Mouse (Mus musculus): ENCODE measurements around the gene Adgre1. TPM values are rescaled to one million over a fixed set of nuclear protein-coding genes. Genes with fewer than 3 reads are reported as not detected.

Gene Adgre1
- 4.6 and 8.5 TPM in 2 replicates for polyA plus RNA-seq (2021; fragmentation: Nextera tagmentation)
- long read RNA-seq, experiment 1, transcript Adgre1-202 (22 exons, 3,238 nt), result major isoform, 15 of 22 reads
- long read RNA-seq, experiment 1, partial matches to known transcripts, result 2 of 22 reads
- long read RNA-seq, experiment 1, other reads (novel, unspliced or antisense), result 4 of 22 reads
- long read RNA-seq, experiment 2, transcript Adgre1-202 (22 exons, 3,238 nt), result major isoform, 37 of 46 reads
- long read RNA-seq, experiment 2, partial matches to known transcripts, result 1 of 46 reads
- long read RNA-seq, experiment 2, other reads (novel, unspliced or antisense), result 6 of 46 reads

DNA sequence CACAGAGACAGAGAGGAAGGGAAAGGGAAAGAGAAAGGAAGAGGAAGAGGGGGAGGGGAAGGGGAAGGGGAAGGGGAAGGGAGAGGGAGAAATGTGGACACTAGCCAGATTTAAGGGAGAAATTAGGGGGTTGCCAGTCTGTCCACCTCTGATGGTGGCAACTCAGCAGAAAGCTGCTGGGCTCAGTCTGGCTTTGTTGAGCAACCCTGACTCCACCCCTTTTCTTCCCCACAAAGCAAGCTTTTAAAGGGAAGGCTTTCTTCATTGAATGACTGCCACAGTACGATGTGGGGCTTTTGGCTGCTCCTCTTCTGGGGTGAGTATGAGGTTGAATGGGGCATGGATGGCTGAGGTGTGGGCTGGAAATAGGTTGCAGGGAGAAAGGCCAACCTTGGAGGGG lies at the start of gene Adgre1:
Gene Adgre1, plus strand, starts transcription at position 251 of the 400 bp plus-strand sequence.

Other genes with a start within 250 kb of the Adgre1 start
- gene Cd70, start 208.9 kb upstream of the Adgre1 start, polyA plus RNA-seq (2021; fragmentation: Nextera tagmentation), result 0.46 and 0.78 TPM in 2 replicates
- not detected in 2 replicates for gene Tnfsf14, start 164.5 kb upstream of the Adgre1 start, polyA plus RNA-seq (2021; fragmentation: Nextera tagmentation)
- gene C3, start 130.6 kb upstream of the Adgre1 start, polyA plus RNA-seq (2021; fragmentation: Nextera tagmentation), result 0.72 and 1.1 TPM in 2 replicates
- 22.7 and 26.0 TPM in 2 replicates for gene Gpr108, start 110.2 kb upstream of the Adgre1 start, polyA plus RNA-seq (2021; fragmentation: Nextera tagmentation)
- 3.2 and 4.0 TPM in 2 replicates for gene Trip10, start 109.2 kb upstream of the Adgre1 start, polyA plus RNA-seq (2021; fragmentation: Nextera tagmentation)
- gene Vav1, start 79.6 kb upstream of the Adgre1 start, polyA plus RNA-seq (2021; fragmentation: Nextera tagmentation), result 1.7 and 2.0 TPM in 2 replicates
- not detected in 2 replicates for gene Vmn2r120, start 186.8 kb downstream of the Adgre1 start, polyA plus RNA-seq (2021; fragmentation: Nextera tagmentation)